Mouse (Mus musculus) liver, adult 2 months (tissue): ENCODE results near the gene Nrip1. TPM values are rescaled to one million over a fixed set of nuclear protein-coding genes. Genes with fewer than 3 reads are reported as not detected.

Source experiments
- DNase-seq: peaks from one replicate; pipeline ENCODE4 v3.0.0-alpha.2; 2011; ENCODE audit warnings: low read depth, low spot score; ENCODE audit errors: extremely low read depth
- H3K27ac ChIP-seq: fragments of 200-500 bp; replicated peaks from 2 replicates; pipeline ENCODE4 v1.5.1; 2012; ENCODE audit warnings: low read depth, mild to moderate bottlenecking, control low read depth, inconsistent platforms, low read length; ENCODE audit not compliant: insufficient read depth
- H3K27me3 ChIP-seq: fragments of 200-500 bp; 2 replicates; pipeline ENCODE4 v1.6.1; 2012; ENCODE audit warnings: mild to moderate bottlenecking, moderate library complexity, low read length, inconsistent platforms; ENCODE audit not compliant: control insufficient read depth, insufficient read depth
- H3K36me3 ChIP-seq: fragments of 200-500 bp; 2 replicates; pipeline ENCODE4 v1.6.1; 2012; ENCODE audit warnings: low read length, inconsistent platforms; ENCODE audit not compliant: control insufficient read depth, insufficient read depth
- H3K4me1 ChIP-seq: fragments of 200-500 bp; 2 replicates; pipeline ENCODE4 v1.6.1; 2011; ENCODE audit warnings: low read length; ENCODE audit not compliant: control insufficient read depth, insufficient read depth
- H3K4me3 ChIP-seq: fragments of 200-500 bp; 2 replicates; pipeline ENCODE4 v1.5.1; 2011; ENCODE audit warnings: low read depth, mild to moderate bottlenecking, control low read depth, low read length, moderate library complexity; ENCODE audit not compliant: insufficient read depth
- H3K79me2 ChIP-seq: fragments of 200-500 bp; 2 replicates; pipeline ENCODE4 v1.6.1; 2012; ENCODE audit warnings: inconsistent platforms, mild to moderate bottlenecking, low read length, moderate library complexity; ENCODE audit not compliant: control insufficient read depth, insufficient read depth
- H3K9ac ChIP-seq: fragments of 200-500 bp; 2 replicates; pipeline ENCODE4 v1.6.1; 2012; ENCODE audit warnings: low read depth, mild to moderate bottlenecking, control low read depth, inconsistent platforms, low read length
- CTCF ChIP-seq: fragments of 200-500 bp; IDR thresholded peaks from 2 replicates; pipeline ENCODE4 v1.5.1; 2011; ENCODE audit warnings: low read depth, low read length, control low read depth
- POLR2A ChIP-seq: fragments of 200-500 bp; IDR thresholded peaks from 2 replicates; pipeline ENCODE4 v1.6.1; 2011; ENCODE audit warnings: low read length, control low read depth; ENCODE audit not compliant: insufficient read depth; ENCODE audit errors: extremely low read depth
- WGBS: fragments of 180-500 bp; shearing (Covaris S2); methylation state at CpG from one replicate; pipeline ENCODE4 v1.1.7; 2018; 5-methylcytosine and 5-hydroxymethylcytosine counted together
- polyA plus RNA-seq: library from polyadenylated mRNA; depleted of rRNA; stranded (reverse); fragments of >200 nt; gene quantifications from 2 replicates; pipeline ENCODE4 v1.2.3, GENCODE M21; 2012
- total RNA-seq: library from RNA; depleted of rRNA; stranded (reverse); fragments of >200 nt; gene quantifications from 2 replicates; pipeline ENCODE4 v1.2.3, GENCODE M21; 2014

Nrip1 gene
- total and polyA plus RNA-seq, 2 experiments = 2.9 to 8.9 TPM

DNA sequence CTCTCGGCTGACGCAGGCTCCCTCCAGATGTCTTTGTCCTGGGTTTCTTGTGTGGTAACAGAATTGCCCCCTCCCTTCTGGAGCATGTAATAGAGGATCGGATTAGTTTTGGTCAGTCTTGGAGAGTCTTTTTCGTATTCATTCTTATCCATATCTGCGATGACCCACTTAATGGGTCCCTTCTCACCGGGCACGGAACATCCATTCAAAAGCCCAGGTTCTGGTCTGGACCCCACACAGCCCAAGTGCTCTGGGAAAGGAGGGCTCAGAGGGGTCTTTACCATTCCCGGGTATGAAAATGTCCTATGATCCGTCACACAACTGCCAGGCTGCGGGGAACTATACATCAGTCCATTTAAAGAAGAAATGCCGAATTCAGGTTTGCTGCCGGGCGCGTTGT is 82.3 kb downstream of the Nrip1 start:
- 98% methylated on average over 14 of the region's 14 CpGs for WGBS
- TF ChIP-seq CTCF (no peak), POLR2A (no peak)
- peaks cover 18% of the 10 kb centered on the region for H3K36me3 ChIP-seq

DNA sequence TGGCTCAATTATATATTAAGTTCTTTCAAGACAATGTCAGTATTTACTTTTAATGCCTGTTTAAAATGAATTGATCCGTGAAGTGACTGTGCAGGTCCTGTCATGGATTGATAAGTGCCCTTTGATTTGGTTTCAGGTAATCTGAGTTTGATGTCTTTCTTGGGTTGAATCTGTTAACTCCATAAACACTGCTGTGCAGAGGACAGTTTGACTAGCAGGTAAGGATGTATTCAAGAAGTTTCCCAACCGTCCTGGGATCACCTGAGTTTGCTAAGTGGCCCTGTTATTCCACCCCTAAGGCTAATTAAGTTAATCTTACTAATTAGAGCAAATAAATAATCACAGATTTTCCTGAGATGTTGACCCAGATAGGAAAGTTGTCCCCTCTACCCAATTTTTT is 84.1 kb downstream of the Nrip1 start:
- peaks cover 15% of the 10 kb centered on the region for H3K36me3 ChIP-seq
- H3K9ac ChIP-seq = no peak overlapping the region
- no peaks in the 10 kb centered on the region for H3K27me3 ChIP-seq
- no peak for TF ChIP-seq POLR2A
- no peak for TF ChIP-seq CTCF
- no peaks in the 10 kb centered on the region for H3K79me2 ChIP-seq
- 54% methylated on average over 2 of the region's 2 CpGs for WGBS
- peaks cover 3% of the 10 kb centered on the region for H3K4me1 ChIP-seq
- no peak overlapping the region for H3K27ac ChIP-seq
- no peak overlapping the region for H3K4me3 ChIP-seq
- DNase-seq = no peak

More for the DNA sequence above, 82.3 kb downstream of the Nrip1 start:
- no peaks in the 10 kb centered on the region; the same call in 1 of the 2 replicates for H3K79me2 ChIP-seq
- no peak for DNase-seq
- H3K27ac ChIP-seq = no peak overlapping the region
- no peak overlapping the region for H3K4me3 ChIP-seq
- H3K9ac ChIP-seq = no peak overlapping the region
- H3K27me3 ChIP-seq = no peaks in the 10 kb centered on the region
- H3K4me1 ChIP-seq = peaks cover 3% of the 10 kb centered on the region

DNA sequence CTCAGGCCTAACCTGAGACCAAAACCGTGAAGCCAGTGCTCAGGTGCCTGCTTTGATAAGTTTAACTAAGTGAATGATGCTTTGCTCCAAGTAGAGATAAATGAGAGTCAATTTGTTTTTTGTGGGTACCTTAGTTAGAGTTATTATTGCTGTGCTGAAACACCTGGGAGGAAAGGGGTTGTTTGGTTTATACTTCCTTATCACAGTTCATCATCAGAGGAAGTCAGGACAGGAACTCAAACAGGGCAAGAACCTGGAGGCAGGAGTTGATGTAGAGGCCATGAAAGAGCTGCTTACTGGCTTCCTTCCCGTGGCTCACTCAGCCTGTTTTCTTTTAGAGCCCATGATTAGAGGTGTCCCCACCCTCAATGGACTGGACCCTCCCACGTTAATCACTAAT is 89.8 kb downstream of the Nrip1 start:
- no peaks in the 10 kb centered on the region for H3K79me2 ChIP-seq
- no peak overlapping the region for H3K4me3 ChIP-seq
- H3K36me3 ChIP-seq = no peaks in the 10 kb centered on the region
- H3K4me1 ChIP-seq = no peaks in the 10 kb centered on the region
- TF ChIP-seq CTCF (no peak), POLR2A (no peak)
- no peaks in the 10 kb centered on the region for H3K27me3 ChIP-seq
- H3K9ac ChIP-seq = no peak overlapping the region
- 68% methylated on average over 3 of the region's 3 CpGs for WGBS
- H3K27ac ChIP-seq = no peak overlapping the region
- no peak for DNase-seq

DNA sequence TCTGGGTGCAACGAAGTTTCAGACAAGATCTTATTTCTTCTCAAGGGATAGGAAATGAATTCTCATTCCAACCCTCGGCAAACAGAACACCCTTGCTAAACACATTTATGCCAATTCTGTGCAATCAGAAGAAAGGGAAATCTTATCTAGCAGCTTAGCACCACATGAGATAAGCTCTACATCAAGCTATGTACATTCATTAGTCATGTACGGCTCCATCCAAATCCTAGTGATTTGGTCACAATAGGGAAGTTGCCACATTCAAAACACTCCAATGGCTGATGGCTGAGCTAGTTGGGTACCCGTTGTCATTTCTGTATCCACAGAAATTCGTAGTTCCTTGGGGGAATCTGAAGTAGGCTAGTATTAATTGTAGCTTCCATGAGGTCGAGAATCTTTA is 91.8 kb downstream of the Nrip1 start:
- Histone ChIP-seq H3K4me1 (no peaks in the 10 kb centered on the region), H3K79me2 (no peaks in the 10 kb centered on the region), H3K36me3 (no peaks in the 10 kb centered on the region), H3K4me3 (no peak overlapping the region), H3K27ac (no peak overlapping the region), H3K9ac (no peak overlapping the region), H3K27me3 (no peaks in the 10 kb centered on the region)
- TF ChIP-seq POLR2A (no peak), CTCF (no peak)
- 79% methylated on average over 6 of the region's 6 CpGs for WGBS
- DNase-seq = no peak

DNA sequence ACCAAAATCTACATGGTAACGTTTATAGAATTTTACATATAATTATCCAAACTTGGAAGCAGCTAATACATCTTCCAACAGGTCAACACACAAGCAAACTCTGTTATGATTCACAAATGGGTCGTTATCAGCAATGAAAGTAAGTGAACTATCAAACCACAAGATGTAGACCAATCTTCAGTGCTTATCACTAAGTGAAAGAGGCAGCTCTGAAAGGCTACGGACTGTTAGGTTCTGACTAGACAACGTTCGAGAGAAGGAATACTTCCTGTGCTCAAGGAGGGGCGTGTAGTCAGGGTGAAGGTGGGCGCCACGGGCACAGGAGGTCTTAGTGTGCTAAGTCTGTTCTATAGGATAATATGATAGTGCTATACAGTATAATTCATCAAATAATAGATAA is 93.3 kb downstream of the Nrip1 start:
- H3K79me2 ChIP-seq = no peaks in the 10 kb centered on the region
- no peaks in the 10 kb centered on the region for H3K36me3 ChIP-seq
- DNase-seq = no peak
- no peak overlapping the region for H3K9ac ChIP-seq
- H3K27me3 ChIP-seq = no peaks in the 10 kb centered on the region
- H3K4me1 ChIP-seq = no peaks in the 10 kb centered on the region
- TF ChIP-seq POLR2A (no peak), CTCF (no peak)
- 90% methylated on average over 8 of the region's 8 CpGs for WGBS
- no peak overlapping the region for H3K4me3 ChIP-seq
- H3K27ac ChIP-seq = no peak overlapping the region

DNA sequence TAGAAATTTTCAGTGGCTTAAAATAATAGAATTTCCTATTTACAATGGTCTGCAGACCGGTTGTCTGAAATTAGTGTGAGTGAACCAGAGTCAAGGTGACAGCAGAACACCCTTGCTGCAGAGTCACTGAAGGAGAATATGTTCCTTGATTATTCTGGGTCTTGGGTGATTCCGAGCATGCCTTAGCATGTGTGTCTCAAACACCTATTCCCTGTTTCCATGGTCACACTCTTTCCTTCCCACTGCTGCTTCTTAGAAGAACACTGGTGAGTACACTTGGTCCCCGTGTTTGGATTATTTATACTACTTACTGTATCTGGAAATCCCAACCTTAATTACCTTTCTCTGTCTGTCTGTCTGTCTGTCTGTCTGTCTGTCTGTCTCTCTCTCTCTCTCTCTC is 97.4 kb downstream of the Nrip1 start:
- Histone ChIP-seq H3K79me2 (no peaks in the 10 kb centered on the region), H3K27ac (no peak overlapping the region), H3K4me3 (no peak overlapping the region), H3K9ac (no peak overlapping the region), H3K27me3 (no peaks in the 10 kb centered on the region), H3K4me1 (no peaks in the 10 kb centered on the region), H3K36me3 (no peaks in the 10 kb centered on the region)
- WGBS = 92% methylated on average over 3 of the region's 3 CpGs
- TF ChIP-seq POLR2A (no peak), CTCF (no peak)
- DNase-seq = no peak
